Mouse (Mus musculus): ENCODE data around the gene Srrt. TPM values are rescaled to one million over a fixed set of nuclear protein-coding genes. Genes with fewer than 3 reads are reported as not detected.
"Not testable (repeated sequence)": the region's sequence is repeated elsewhere in the genome, so short reads cannot be mapped to it uniquely, and the experiment has no call there.

Srrt gene
- polyA plus RNA-seq, 1 experiment from 2014 or later: 191 TPM

- WGBS: 75% methylated on average over 15 of the region's 15 CpGs
- H3K36me3 ChIP-seq (replicated peaks): peaks cover 19% of the 10 kb centered on the region
- H3K4me3 ChIP-seq: peak overlapping the region; percentile 59; the same call in 1 of the 2 replicates
- no peak for DNase-seq (ENCODE audit: low spot score)
- H3K4me1 ChIP-seq: peaks cover 62% of the 10 kb centered on the region
- H3K27me3 ChIP-seq (replicated peaks; ENCODE audit: low read depth, poor library complexity, severe bottlenecking): peaks cover 66% of the 10 kb centered on the region
- no peak overlapping the region for H3K27ac ChIP-seq (replicated peaks)
- H3K9me3 ChIP-seq: no peaks in the 10 kb centered on the region
These were observed 16.0 kb downstream of the Srrt start for GRCm38 (mm10) chr5:137291381-137291926.

DNA sequence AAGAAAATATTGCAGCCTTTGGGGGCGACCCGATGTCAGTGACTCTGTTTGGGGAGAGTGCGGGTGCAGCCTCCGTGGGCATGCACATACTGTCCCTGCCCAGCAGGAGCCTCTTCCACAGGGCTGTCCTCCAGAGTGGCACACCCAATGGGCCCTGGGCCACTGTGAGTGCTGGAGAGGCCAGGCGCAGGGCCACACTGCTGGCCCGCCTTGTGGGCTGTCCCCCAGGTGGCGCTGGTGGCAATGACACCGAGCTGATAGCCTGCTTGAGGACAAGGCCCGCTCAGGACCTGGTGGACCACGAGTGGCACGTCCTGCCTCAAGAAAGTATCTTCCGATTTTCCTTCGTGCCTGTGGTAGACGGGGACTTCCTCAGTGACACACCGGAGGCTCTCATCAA lies 16.8 kb downstream of the Srrt start:
- DNase-seq (ENCODE audit: low spot score): peak; percentile 62
- no peak overlapping the region for H3K27ac ChIP-seq (replicated peaks)
- no peaks in the 10 kb centered on the region for H3K9me3 ChIP-seq
- WGBS: 22% methylated on average over 15 of the region's 15 CpGs
- peaks cover 58% of the 10 kb centered on the region for H3K4me1 ChIP-seq
- H3K27me3 ChIP-seq (replicated peaks; ENCODE audit: low read depth, poor library complexity, severe bottlenecking): peaks cover 66% of the 10 kb centered on the region
- peak overlapping the region; percentile 59 for H3K4me3 ChIP-seq
- H3K36me3 ChIP-seq (replicated peaks): peaks cover 11% of the 10 kb centered on the region

- H3K4me3 ChIP-seq: peak overlapping the region; percentile 59
- no peaks in the 10 kb centered on the region for H3K9me3 ChIP-seq
- peaks cover 66% of the 10 kb centered on the region for H3K27me3 ChIP-seq (replicated peaks; ENCODE audit: low read depth, poor library complexity, severe bottlenecking)
- 52% methylated on average over 13 of the region's 13 CpGs for WGBS
- peaks cover 49% of the 10 kb centered on the region for H3K4me1 ChIP-seq
- H3K36me3 ChIP-seq (replicated peaks): peaks cover 2% of the 10 kb centered on the region
- DNase-seq (ENCODE audit: low spot score): no peak
- peak overlapping the region; percentile 37; the same call in 1 of the 2 replicates for H3K27ac ChIP-seq (replicated peaks)
These were observed 17.7 kb downstream of the Srrt start for GRCm38 (mm10) chr5:137289591-137290365.

GRCm38 (mm10) chr5:137288999-137289470 lies 18.4 kb downstream of the Srrt start:
- H3K4me1 ChIP-seq: peaks cover 46% of the 10 kb centered on the region
- peaks cover 66% of the 10 kb centered on the region for H3K27me3 ChIP-seq (replicated peaks; ENCODE audit: low read depth, poor library complexity, severe bottlenecking)
- no peaks in the 10 kb centered on the region for H3K9me3 ChIP-seq
- DNase-seq (ENCODE audit: low spot score): peak; percentile 68
- WGBS: 4% methylated on average over 25 of the region's 25 CpGs
- H3K36me3 ChIP-seq (replicated peaks): no peaks in the 10 kb centered on the region
- peak overlapping the region; percentile 65 for H3K27ac ChIP-seq (replicated peaks)
- H3K4me3 ChIP-seq: peak overlapping the region; percentile 59

- Histone ChIP-seq H3K4me3 (peak overlapping the region; percentile 59), H3K9me3 (no peaks in the 10 kb centered on the region; the same call in 1 of the 2 replicates), H3K27me3 (replicated peaks; ENCODE audit: low read depth, poor library complexity, severe bottlenecking) (peaks cover 64% of the 10 kb centered on the region), H3K36me3 (replicated peaks) (no peaks in the 10 kb centered on the region), H3K4me1 (peaks cover 37% of the 10 kb centered on the region), H3K27ac (replicated peaks) (peak overlapping the region; percentile 65)
- WGBS: under 1% methylated on average over 65 of the region's 65 CpGs
- DNase-seq (ENCODE audit: low spot score): peak; percentile 53
These were observed 19.3 kb downstream of the Srrt start for GRCm38 (mm10) chr5:137287953-137288743.

DNA sequence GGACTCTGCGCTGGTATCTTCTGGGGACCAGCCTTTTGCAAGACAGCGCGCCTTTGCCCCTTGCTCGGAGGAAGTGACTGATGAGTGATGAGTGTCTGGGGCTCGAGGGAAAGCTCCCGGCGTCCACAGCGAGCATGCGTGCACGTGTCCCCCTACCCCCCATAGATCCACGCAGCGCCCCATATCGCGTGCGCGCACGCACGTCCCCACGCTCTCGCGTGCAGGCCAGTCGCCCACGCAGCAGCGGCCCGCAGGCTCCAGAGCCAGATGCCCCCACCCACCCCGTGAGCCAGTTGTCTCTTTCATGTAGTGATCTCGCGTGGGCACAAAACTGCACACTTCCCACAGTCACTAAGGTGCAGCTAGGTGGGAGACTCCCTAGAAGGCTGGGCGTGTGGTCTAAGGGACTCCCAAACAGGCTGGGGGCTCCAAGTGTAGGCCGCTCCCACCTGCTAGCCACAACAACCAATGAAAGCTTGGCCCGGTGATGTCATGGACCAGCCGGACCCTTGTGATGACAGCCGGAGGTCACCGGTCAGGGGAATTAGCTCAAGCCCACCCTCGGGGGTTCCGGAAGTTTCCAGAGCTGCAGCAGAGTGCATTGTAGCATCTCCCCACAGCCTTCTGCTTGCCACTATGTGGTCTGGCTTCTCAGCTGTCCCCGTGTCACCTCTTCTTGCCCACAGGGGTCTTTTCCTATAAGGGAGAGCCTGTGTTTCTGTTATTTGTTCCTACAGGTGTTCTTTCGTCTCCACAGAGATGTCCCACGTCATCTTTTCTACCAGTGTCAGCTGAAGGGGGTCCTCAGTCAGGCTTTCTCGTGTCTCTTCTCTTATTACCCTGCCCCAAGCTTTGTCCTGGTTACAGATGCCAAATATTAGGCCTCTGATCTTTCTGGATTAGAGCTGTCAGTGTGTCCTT lies 20.2 kb downstream of the Srrt start, which contains the start of gene Ache:
Gene Ache, plus strand, starts transcription at position 488 of the 921 bp plus-strand sequence.
- Histone ChIP-seq H3K4me1 (peaks cover 32% of the 10 kb centered on the region), H3K27ac (replicated peaks) (peak within 1 kb of the TSS; percentile 65), H3K36me3 (replicated peaks) (no peaks in the 10 kb centered on the region), H3K4me3 (peak within 1 kb of the TSS; percentile 59), H3K9me3 (no peaks in the 10 kb centered on the region; the same call in 1 of the 2 replicates), H3K27me3 (replicated peaks; ENCODE audit: low read depth, poor library complexity, severe bottlenecking) (peaks cover 56% of the 10 kb centered on the region)
- WGBS: 1% methylated on average over 40 of the region's 40 CpGs
- peak; percentile 65 for DNase-seq (ENCODE audit: low spot score)

GRCm38 (mm10) chr5:137286655-137287031 lies 20.8 kb downstream of the Srrt start:
- Histone ChIP-seq H3K9me3 (no peaks in the 10 kb centered on the region; the same call in 1 of the 2 replicates), H3K27ac (replicated peaks) (peak overlapping the region; percentile 61; the same call in 1 of the 2 replicates), H3K27me3 (replicated peaks; ENCODE audit: low read depth, poor library complexity, severe bottlenecking) (peaks cover 49% of the 10 kb centered on the region), H3K4me3 (peak overlapping the region; percentile 59), H3K36me3 (replicated peaks) (no peaks in the 10 kb centered on the region), H3K4me1 (peaks cover 32% of the 10 kb centered on the region)
- WGBS: 1% methylated on average over 16 of the region's 16 CpGs
- peak; percentile 90 for DNase-seq (ENCODE audit: low spot score)

GRCm38 (mm10) chr5:137285986-137286385 lies 21.5 kb downstream of the Srrt start:
- H3K27me3 ChIP-seq (replicated peaks; ENCODE audit: low read depth, poor library complexity, severe bottlenecking): peaks cover 43% of the 10 kb centered on the region
- H3K36me3 ChIP-seq (replicated peaks): no peaks in the 10 kb centered on the region
- H3K4me1 ChIP-seq: peaks cover 32% of the 10 kb centered on the region
- DNase-seq (ENCODE audit: low spot score): no peak
- WGBS: 50% methylated on average over 7 of the region's 7 CpGs
- no peaks in the 10 kb centered on the region; the same call in 1 of the 2 replicates for H3K9me3 ChIP-seq
- no peak overlapping the region for H3K27ac ChIP-seq (replicated peaks)
- no peak overlapping the region for H3K4me3 ChIP-seq

GRCm38 (mm10) chr5:137285045-137285444 lies 22.4 kb downstream of the Srrt start:
- peaks cover 33% of the 10 kb centered on the region for H3K27me3 ChIP-seq (replicated peaks; ENCODE audit: low read depth, poor library complexity, severe bottlenecking)
- WGBS: 64% methylated on average over 5 of the region's 5 CpGs
- DNase-seq (ENCODE audit: low spot score): peak; percentile 36

GRCm38 (mm10) chr5:137284411-137284810 lies 23.1 kb downstream of the Srrt start:
- H3K27ac ChIP-seq (replicated peaks); H3K36me3 ChIP-seq (replicated peaks); H3K9me3 ChIP-seq; DNase-seq (ENCODE audit: low spot score); H3K4me3 ChIP-seq: not testable (repeated sequence)
- H3K4me1 ChIP-seq: peaks cover 27% of the 10 kb centered on the region
- peaks cover 27% of the 10 kb centered on the region for H3K27me3 ChIP-seq (replicated peaks; ENCODE audit: low read depth, poor library complexity, severe bottlenecking)
- WGBS: 78% methylated on average over 5 of the region's 6 CpGs

More at GRCm38 (mm10) chr5:137285045-137285444, 22.4 kb downstream of the Srrt start:
- Histone ChIP-seq H3K9me3 (no peaks in the 10 kb centered on the region; the same call in 1 of the 2 replicates), H3K4me1 (peaks cover 28% of the 10 kb centered on the region), H3K27ac (replicated peaks) (no peak overlapping the region), H3K4me3 (no peak overlapping the region), H3K36me3 (replicated peaks) (no peaks in the 10 kb centered on the region)
